Mouse (Mus musculus): ENCODE measurements around the gene Efna5.

- TF ChIP-seq CTCF (IDR thresholded peaks at IDR 0.05; ENCODE audit: borderline replicate concordance, insufficient read depth, low read depth, low read length) (no peak), POLR2A (IDR thresholded peaks at IDR 0.05; ENCODE audit: borderline replicate concordance, insufficient read depth, low read length) (no peak)
Measured at GRCm38 (mm10) chr17:62852822-62853608, 28.1 kb downstream of the Efna5 start.

All from cerebellum, adult 2 months (tissue).